Mouse (Mus musculus) intestine, embryonic 14.5 days (tissue): Measurements from ENCODE around the gene Fbh1. TPM values are rescaled to one million over a fixed set of nuclear protein-coding genes. Genes with fewer than 3 reads are reported as not detected.
"Not testable (repeated sequence)": the region's sequence is repeated elsewhere in the genome, so short reads cannot be mapped to it uniquely, and the experiment has no call there.

Experiments
- ATAC-seq: fragments of 200-750 bp; cut with Nextera tagmentation; replicated peaks from 2 replicates; pipeline ENCODE4 v1.8.0; 2017; ENCODE audit warnings: low read depth, moderate number of reproducible peaks, moderate TSS enrichment, moderate library complexity; ENCODE audit not compliant: low FRiP score, low TSS enrichment
- DNase-seq: peaks from one replicate; pipeline ENCODE4 v3.0.0-alpha.2; 2018; ENCODE audit warnings: low spot score
- H3K27ac ChIP-seq: fragments of 300-500 bp; sonication (generic); 2 replicates; pipeline ENCODE4 v1.5.1; 2014; ENCODE audit warnings: low read depth, mild to moderate bottlenecking, control low read depth
- H3K27me3 ChIP-seq: fragments of 300-500 bp; sonication (generic); replicated peaks from 2 replicates; pipeline ENCODE4 v1.6.1; 2014; ENCODE audit warnings: low read length, control low read depth; ENCODE audit not compliant: control insufficient read depth, insufficient read depth
- H3K36me3 ChIP-seq: fragments of 300-500 bp; sonication (generic); 2 replicates; pipeline ENCODE4 v1.6.1; 2014; ENCODE audit warnings: low read length, control low read depth; ENCODE audit not compliant: control insufficient read depth, insufficient read depth
- H3K4me1 ChIP-seq: fragments of 300-500 bp; sonication (generic); replicated peaks from 2 replicates; pipeline ENCODE4 v1.6.1; 2014; ENCODE audit warnings: low read length, control low read depth, mixed read lengths; ENCODE audit not compliant: control insufficient read depth, insufficient read depth
- H3K4me2 ChIP-seq: fragments of 300-500 bp; sonication (generic); 2 replicates; pipeline ENCODE4 v1.6.1; 2014; ENCODE audit warnings: low read length
- H3K4me3 ChIP-seq: fragments of 300-500 bp; sonication (generic); 2 replicates; pipeline ENCODE4 v1.5.1; 2014; ENCODE audit warnings: low read depth, low read length, control low read depth, mixed read lengths
- H3K9ac ChIP-seq: fragments of 300-500 bp; sonication (generic); 2 replicates; pipeline ENCODE4 v1.6.1; 2014; ENCODE audit warnings: mild to moderate bottlenecking, low read length
- H3K9me3 ChIP-seq: fragments of 300-500 bp; sonication (generic); 2 replicates; pipeline ENCODE4 v1.6.1; 2016; ENCODE audit warnings: low read length, control low read depth; ENCODE audit not compliant: control insufficient read depth
- WGBS: fragments of 180-500 bp; shearing (Covaris S2); extraction: QIAGEN DNeasy Blood & Tissue Kit; methylation state at CpG from one replicate; pipeline ENCODE4 v1.1.7; 2014; 5-methylcytosine and 5-hydroxymethylcytosine counted together
- polyA plus RNA-seq: library from polyadenylated mRNA; unstranded; fragments of >200 nt; fragmentation: Nextera tagmentation; extraction: Ambion mirVana; gene quantifications from 2 replicates; pipeline ENCODE4 v1.2.1, GENCODE M21; 2014

Gene Fbh1
- polyA plus RNA-seq, 1 experiment from 2014 or later: 125 TPM

DNA sequence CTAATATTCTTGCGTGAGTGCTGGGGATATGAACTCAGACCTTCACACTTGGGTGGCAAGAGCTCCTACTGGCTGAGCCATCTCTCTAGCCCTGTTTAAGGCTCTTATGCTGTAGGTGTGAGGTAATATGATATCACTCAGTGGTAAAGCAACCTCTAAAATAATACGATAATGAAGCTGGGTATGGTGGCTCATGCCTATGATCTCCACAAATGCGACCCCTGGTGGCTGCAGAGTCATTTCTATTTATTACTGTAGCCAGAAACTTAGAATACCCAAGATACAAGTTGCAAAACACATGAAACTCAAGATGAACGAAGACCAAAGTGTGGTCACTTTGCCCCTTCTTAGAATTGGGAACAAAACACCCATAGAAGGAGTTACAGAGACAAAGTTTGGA, 67.3 kb downstream of the Fbh1 start:
- H3K4me3 ChIP-seq, ATAC-seq, H3K4me2 ChIP-seq, H3K9ac ChIP-seq, H3K27ac ChIP-seq, H3K36me3 ChIP-seq, H3K9me3 ChIP-seq, H3K4me1 ChIP-seq: not testable (repeated sequence)
- peaks cover 18% of the 10 kb centered on the region for H3K27me3 ChIP-seq
- 57% methylated on average over 4 of the region's 4 CpGs for WGBS
- peak; percentile 64 for DNase-seq

DNA sequence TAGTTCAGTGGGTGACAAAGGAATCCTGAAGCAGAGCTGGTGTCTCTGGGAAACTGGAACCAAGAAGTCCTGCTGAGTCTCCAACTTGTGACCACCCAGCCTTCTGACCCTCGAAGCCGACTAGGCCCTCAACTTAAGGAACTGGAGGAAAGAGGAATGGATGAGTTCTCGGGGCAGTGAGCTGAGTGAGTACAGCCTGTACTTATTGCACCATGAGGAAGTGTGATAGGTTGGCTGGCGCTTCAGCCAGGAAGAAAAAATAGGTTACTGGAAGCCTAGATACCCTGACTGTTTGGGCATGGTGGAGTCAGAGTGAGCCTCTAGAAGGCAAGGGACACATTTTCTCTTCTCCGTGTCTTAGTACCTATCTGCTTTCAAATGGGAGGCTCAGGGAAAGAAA, 68.8 kb downstream of the Fbh1 start:
- no peak for ATAC-seq
- peaks cover 7% of the 10 kb centered on the region for H3K4me1 ChIP-seq
- peaks cover 26% of the 10 kb centered on the region for H3K27me3 ChIP-seq
- no peak overlapping the region for H3K27ac ChIP-seq
- no peak overlapping the region for H3K9ac ChIP-seq
- no peak overlapping the region for H3K4me3 ChIP-seq
- no peak for DNase-seq
- H3K9me3 ChIP-seq: no peaks in the 10 kb centered on the region
- no peaks in the 10 kb centered on the region for H3K36me3 ChIP-seq
- 84% methylated on average over 5 of the region's 5 CpGs for WGBS
- no peak overlapping the region for H3K4me2 ChIP-seq

DNA sequence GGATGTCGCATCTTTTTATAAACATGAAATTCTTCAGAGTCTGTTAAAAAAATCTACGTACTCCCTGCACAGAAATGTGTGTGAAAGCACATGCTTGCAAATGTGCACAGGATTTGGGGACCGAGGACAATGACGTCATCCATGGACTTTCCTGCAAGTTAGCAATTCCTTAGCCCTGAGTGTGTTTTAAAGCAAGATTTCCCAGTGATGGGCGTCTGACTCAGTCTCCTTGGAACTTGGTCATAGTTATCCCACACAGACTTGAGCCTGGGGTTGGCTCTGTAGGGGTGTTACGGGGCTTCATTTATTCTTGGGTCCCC, 70.7 kb downstream of the Fbh1 start:
- Histone ChIP-seq H3K9me3 (no peaks in the 10 kb centered on the region), H3K4me2 (peak overlapping the region; percentile 96), H3K4me1 (peaks cover 7% of the 10 kb centered on the region), H3K27me3 (peaks cover 26% of the 10 kb centered on the region), H3K9ac (no peak overlapping the region), H3K4me3 (0 out of 2 replicates have a peak overlapping the region, but pooled peaks have one; percentile 66), H3K27ac (no peak overlapping the region), H3K36me3 (no peaks in the 10 kb centered on the region)
- 29% methylated on average over 6 of the region's 6 CpGs for WGBS
- ATAC-seq (no peak), DNase-seq (no peak)

GRCm38 (mm10) chr2:11706030-11706745, 71.2 kb downstream of the Fbh1 start:
- DNase-seq (peak; percentile 68), ATAC-seq (peak; percentile 34)
- Histone ChIP-seq H3K4me2 (peak overlapping the region; percentile 96), H3K4me3 (peak overlapping the region; percentile 66), H3K4me1 (peaks cover 7% of the 10 kb centered on the region), H3K9me3 (no peaks in the 10 kb centered on the region), H3K27ac (no peak overlapping the region), H3K36me3 (no peaks in the 10 kb centered on the region), H3K27me3 (peaks cover 26% of the 10 kb centered on the region), H3K9ac (peak overlapping the region; percentile 54; the same call in 1 of the 2 replicates)
- WGBS: 2% methylated on average over 28 of the region's 28 CpGs

DNA sequence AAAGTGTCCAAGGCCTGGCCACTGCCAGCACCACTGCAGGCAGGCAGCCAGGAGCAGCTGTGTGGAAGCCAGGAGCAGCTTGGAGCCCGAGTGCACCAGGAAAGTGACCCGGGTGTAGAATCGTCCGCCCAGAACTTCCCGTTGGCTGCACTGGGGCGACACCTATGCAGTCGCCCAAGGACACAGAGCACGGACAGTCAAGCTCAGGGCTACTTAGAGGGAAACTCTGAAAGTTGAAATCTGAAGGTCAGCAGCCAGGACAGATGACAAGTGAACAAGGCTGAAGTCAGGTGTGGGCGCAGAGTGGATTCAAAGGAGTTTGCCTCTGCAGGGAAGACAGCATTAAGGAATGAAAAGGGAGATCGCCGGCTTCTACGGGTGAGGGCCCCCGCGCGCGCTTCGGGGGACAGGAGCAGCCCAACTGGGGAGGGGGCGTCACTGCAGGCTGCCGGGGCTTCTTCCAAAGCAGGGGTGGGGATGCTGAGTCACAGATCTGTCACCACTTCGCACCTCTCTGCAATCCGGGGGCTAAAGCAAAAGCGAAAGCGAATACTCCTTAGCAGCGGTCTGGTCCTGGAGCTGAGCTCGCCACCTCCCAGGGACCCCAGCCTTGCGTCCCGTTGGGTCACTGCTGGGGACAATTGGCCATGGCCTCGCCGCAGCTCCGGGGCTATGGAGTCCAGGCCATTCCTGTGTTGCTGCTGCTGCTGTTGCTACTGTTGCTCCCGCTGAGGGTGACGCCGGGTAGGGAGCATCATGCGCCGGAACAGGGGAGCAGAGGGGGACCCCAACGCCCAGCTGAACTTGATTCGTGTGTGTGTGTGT, 72.0 kb downstream of the Fbh1 start, which contains the start of gene Il15ra:
Gene Il15ra (plus strand): TSS at position 90 of the 825 bp plus-strand sequence.
- Histone ChIP-seq H3K9ac (peak within 1 kb of the TSS; percentile 54), H3K4me3 (peak within 1 kb of the TSS; percentile 66), H3K27ac (no peak within 1 kb of the TSS), H3K4me1 (peaks cover 7% of the 10 kb centered on the region), H3K36me3 (no peaks in the 10 kb centered on the region), H3K27me3 (peaks cover 26% of the 10 kb centered on the region), H3K9me3 (no peaks in the 10 kb centered on the region), H3K4me2 (peak within 1 kb of the TSS; percentile 96)
- DNase-seq (peak; percentile 77), ATAC-seq (peak; percentile 81)
- under 1% methylated on average over 37 of the region's 37 CpGs for WGBS

GRCm38 (mm10) chr2:11699905-11700304, 77.5 kb downstream of the Fbh1 start:
- peaks cover 6% of the 10 kb centered on the region; the same call in 1 of the 2 replicates for H3K27me3 ChIP-seq

DNA sequence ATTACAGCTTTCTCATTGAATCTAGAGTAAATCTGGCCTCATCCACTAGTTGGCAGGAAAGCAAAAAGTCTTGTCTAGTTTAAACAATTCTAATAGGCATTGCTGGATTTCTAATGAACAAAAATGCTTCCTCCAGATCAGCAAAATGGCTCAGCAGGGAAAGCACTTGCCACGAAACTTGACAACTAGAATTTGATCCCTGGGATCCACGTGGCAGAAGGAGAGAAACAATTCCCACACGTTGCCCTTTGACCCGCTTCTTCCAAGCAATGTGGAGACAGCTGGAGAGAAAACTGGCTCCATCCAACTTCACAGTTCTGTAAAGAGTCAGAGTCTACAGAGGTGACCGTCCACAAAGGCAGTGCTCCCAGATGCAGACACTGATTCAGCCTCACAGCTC, 78.4 kb downstream of the Fbh1 start:
- Histone ChIP-seq H3K9ac (no peak overlapping the region), H3K4me3 (no peak overlapping the region), H3K9me3 (no peaks in the 10 kb centered on the region), H3K36me3 (no peaks in the 10 kb centered on the region), H3K4me1 (no peaks in the 10 kb centered on the region), H3K27me3 (no peaks in the 10 kb centered on the region), H3K27ac (no peak overlapping the region), H3K4me2 (no peak overlapping the region)
- DNase-seq (no peak), ATAC-seq (no peak)
- WGBS: 55% methylated on average over 5 of the region's 5 CpGs

More at GRCm38 (mm10) chr2:11699905-11700304, 77.5 kb downstream of the Fbh1 start:
- H3K9me3 ChIP-seq: no peaks in the 10 kb centered on the region
- H3K4me1 ChIP-seq: no peaks in the 10 kb centered on the region
- no peak overlapping the region for H3K4me3 ChIP-seq
- H3K27ac ChIP-seq: no peak overlapping the region
- H3K36me3 ChIP-seq: no peaks in the 10 kb centered on the region
- H3K9ac ChIP-seq: no peak overlapping the region
- ATAC-seq: no peak
- no peak for DNase-seq
- H3K4me2 ChIP-seq: no peak overlapping the region
- WGBS: 84% methylated on average over 2 of the region's 2 CpGs

- Histone ChIP-seq H3K4me2 (no peak overlapping the region), H3K9me3 (no peaks in the 10 kb centered on the region), H3K4me3 (no peak overlapping the region), H3K27ac (no peak overlapping the region), H3K36me3 (no peaks in the 10 kb centered on the region), H3K4me1 (no peaks in the 10 kb centered on the region), H3K27me3 (no peaks in the 10 kb centered on the region), H3K9ac (no peak overlapping the region)
- 54% methylated on average over 2 of the region's 2 CpGs for WGBS
- no peak for ATAC-seq
- no peak for DNase-seq
These were observed 81.5 kb downstream of the Fbh1 start for GRCm38 (mm10) chr2:11695867-11696266.
